Mouse (Mus musculus) forebrain, postnatal 0 days (tissue): ENCODE results near the gene Gm21985. TPM values are rescaled to one million over a fixed set of nuclear protein-coding genes. Genes with fewer than 3 reads are reported as not detected.
"Not testable (repeated sequence)": the region's sequence is repeated elsewhere in the genome, so short reads cannot be mapped to it uniquely, and the experiment has no call there.

Experiments
- ATAC-seq: fragments of 200-750 bp; cut with Nextera tagmentation; 2 replicates; pipeline ENCODE4 v1.8.0; 2017; ENCODE audit warnings: mild to moderate bottlenecking, moderate library complexity
- DNase-seq: peaks from one replicate; pipeline ENCODE4 v3.0.0-alpha.2; 2015
- H3K27ac ChIP-seq: fragments of 300-500 bp; sonication (generic); 2 replicates; pipeline ENCODE4 v1.5.1; 2014; ENCODE audit warnings: low read depth, mild to moderate bottlenecking, antibody characterized with exemption, low read length, moderate library complexity, mixed read lengths
- H3K27me3 ChIP-seq: fragments of 300-500 bp; sonication (generic); 2 replicates; pipeline ENCODE4 v1.6.1; 2014; ENCODE audit warnings: mild to moderate bottlenecking, low read length, mixed read lengths; ENCODE audit not compliant: insufficient read depth
- H3K36me3 ChIP-seq: fragments of 300-500 bp; sonication (generic); 2 replicates; pipeline ENCODE4 v1.6.1; 2014; ENCODE audit warnings: mild to moderate bottlenecking, moderate library complexity; ENCODE audit not compliant: insufficient read depth
- H3K4me1 ChIP-seq: fragments of 300-500 bp; sonication (generic); 2 replicates; pipeline ENCODE4 v1.6.1; 2014; ENCODE audit warnings: antibody characterized with exemption; ENCODE audit not compliant: insufficient read depth
- H3K4me2 ChIP-seq: fragments of 300-500 bp; sonication (generic); 2 replicates; pipeline ENCODE4 v1.6.1; 2014; ENCODE audit warnings: low read depth, mild to moderate bottlenecking, moderate library complexity
- H3K4me3 ChIP-seq: fragments of 300-500 bp; sonication (generic); 2 replicates; pipeline ENCODE4 v1.5.1; 2014; ENCODE audit warnings: low read depth, low read length, mixed read lengths
- H3K9ac ChIP-seq: fragments of 300-500 bp; sonication (generic); 2 replicates; pipeline ENCODE4 v1.6.1; 2014; ENCODE audit warnings: mild to moderate bottlenecking
- H3K9me3 ChIP-seq: fragments of 300-500 bp; sonication (generic); 2 replicates; pipeline ENCODE4 v1.6.1; 2016; ENCODE audit warnings: low read length
- CTCF ChIP-seq: sonication (generic); IDR thresholded peaks from 2 replicates; pipeline ENCODE4 v1.5.1; 2016; ENCODE audit warnings: antibody characterized with exemption, control low read depth, low read depth
- WGBS: fragments of 180-500 bp; shearing (Covaris S2); extraction: QIAGEN DNeasy Blood & Tissue Kit; methylation state at CpG from one replicate; pipeline ENCODE4 v1.1.7; 2014; 5-methylcytosine and 5-hydroxymethylcytosine counted together
- polyA plus RNA-seq: library from polyadenylated mRNA; unstranded; fragments of >200 nt; fragmentation: Nextera tagmentation; extraction: Ambion mirVana; gene quantifications from 2 replicates; pipeline ENCODE4 v1.2.1, GENCODE M21; 2015
- total RNA-seq: library from RNA; depleted of rRNA; stranded (reverse); fragments of >200 nt; gene quantifications from 2 replicates; pipeline ENCODE4 v1.2.3, GENCODE M21; 2014

The Gm21985 gene
- total and polyA plus RNA-seq, 2 experiments from 2014 or later = 1.9 TPM; not detected in 1

GRCm38 (mm10) chr2:112391346-112392000 lies 125.4 kb downstream of the Gm21985 start:
- no peak overlapping the region for H3K27ac ChIP-seq
- no peak overlapping the region for H3K9ac ChIP-seq
- TF ChIP-seq CTCF = no peak
- no peak for ATAC-seq
- H3K4me3 ChIP-seq = no peak overlapping the region
- no peak overlapping the region for H3K4me2 ChIP-seq
- WGBS = 86% methylated on average over 4 of the region's 4 CpGs
- no peaks in the 10 kb centered on the region for H3K27me3 ChIP-seq
- H3K4me1 ChIP-seq = no peaks in the 10 kb centered on the region
- DNase-seq = no peak
- no peaks in the 10 kb centered on the region for H3K36me3 ChIP-seq
- no peaks in the 10 kb centered on the region for H3K9me3 ChIP-seq

- ATAC-seq = no peak
- Histone ChIP-seq H3K27me3 (no peaks in the 10 kb centered on the region), H3K27ac (no peak overlapping the region), H3K9me3 (no peaks in the 10 kb centered on the region), H3K4me3 (no peak overlapping the region), H3K9ac (no peak overlapping the region), H3K4me1 (no peaks in the 10 kb centered on the region), H3K36me3 (no peaks in the 10 kb centered on the region), H3K4me2 (no peak overlapping the region)
- 88% methylated on average over 1 of the region's 1 CpGs for WGBS
- DNase-seq = no peak
- TF ChIP-seq CTCF = no peak
These were observed 126.6 kb downstream of the Gm21985 start for GRCm38 (mm10) chr2:112392689-112393088.

GRCm38 (mm10) chr2:112393958-112394357 lies 127.8 kb downstream of the Gm21985 start:
- Histone ChIP-seq H3K9ac (no peak overlapping the region), H3K27me3 (no peaks in the 10 kb centered on the region), H3K4me2 (no peak overlapping the region), H3K4me3 (no peak overlapping the region), H3K9me3 (no peaks in the 10 kb centered on the region), H3K27ac (no peak overlapping the region), H3K36me3 (no peaks in the 10 kb centered on the region), H3K4me1 (no peaks in the 10 kb centered on the region)
- DNase-seq = no peak
- no peak for TF ChIP-seq CTCF
- ATAC-seq = no peak

GRCm38 (mm10) chr2:112396649-112397048 lies 130.5 kb downstream of the Gm21985 start:
- WGBS = 57% methylated on average over 1 of the region's 1 CpGs
- H3K36me3 ChIP-seq = no peaks in the 10 kb centered on the region
- no peak overlapping the region for H3K27ac ChIP-seq
- H3K9me3 ChIP-seq = no peaks in the 10 kb centered on the region
- H3K4me1 ChIP-seq = no peaks in the 10 kb centered on the region
- ATAC-seq (no peak), DNase-seq (no peak)
- no peak overlapping the region for H3K4me2 ChIP-seq
- no peak overlapping the region for H3K9ac ChIP-seq
- no peak for TF ChIP-seq CTCF
- H3K27me3 ChIP-seq = no peaks in the 10 kb centered on the region
- H3K4me3 ChIP-seq = no peak overlapping the region

- DNase-seq = no peak
- Histone ChIP-seq H3K27me3 (no peaks in the 10 kb centered on the region), H3K4me1 (no peaks in the 10 kb centered on the region), H3K9me3 (no peaks in the 10 kb centered on the region), H3K4me2 (no peak overlapping the region), H3K27ac (no peak overlapping the region), H3K4me3 (no peak overlapping the region), H3K36me3 (peaks cover 9% of the 10 kb centered on the region), H3K9ac (no peak overlapping the region)
- no peak for ATAC-seq
- no peak for TF ChIP-seq CTCF
- WGBS = 89% methylated on average over 3 of the region's 3 CpGs
These were observed 140.9 kb downstream of the Gm21985 start for GRCm38 (mm10) chr2:112407030-112407429.

- H3K27ac ChIP-seq = no peak overlapping the region
- H3K9ac ChIP-seq = no peak overlapping the region
- H3K27me3 ChIP-seq = no peaks in the 10 kb centered on the region
- no peak overlapping the region for H3K4me2 ChIP-seq
- H3K9me3 ChIP-seq = no peaks in the 10 kb centered on the region
- no peak for ATAC-seq
- no peaks in the 10 kb centered on the region for H3K4me1 ChIP-seq
- TF ChIP-seq CTCF = no peak
- H3K4me3 ChIP-seq = no peak overlapping the region
- WGBS = 70% methylated on average over 3 of the region's 3 CpGs
- no peaks in the 10 kb centered on the region for H3K36me3 ChIP-seq
- no peak for DNase-seq
These were observed 159.2 kb downstream of the Gm21985 start for GRCm38 (mm10) chr2:112425308-112425707.

GRCm38 (mm10) chr2:112428534-112428933 lies 162.4 kb downstream of the Gm21985 start:
- ATAC-seq, H3K27ac ChIP-seq, H3K9me3 ChIP-seq, DNase-seq, H3K4me1 ChIP-seq, H3K4me2 ChIP-seq, H3K9ac ChIP-seq, H3K27me3 ChIP-seq, H3K4me3 ChIP-seq, H3K36me3 ChIP-seq: not testable (repeated sequence)
- WGBS = 89% methylated on average over 3 of the region's 3 CpGs
